Mouse (Mus musculus) gastrocnemius, postnatal 10 days (tissue): ENCODE results near the gene Katnbl1. TPM values are rescaled to one million over a fixed set of nuclear protein-coding genes. Genes with fewer than 3 reads are reported as not detected.

Source experiments
- DNase-seq: peaks from one replicate; pipeline ENCODE4 v3.0.0; 2021; ENCODE audit warnings: mixed read lengths
- long read RNA-seq, 2 experiments: library from polyadenylated mRNA; stranded (forward); transcript quantifications; one replicate each; pipeline ENCODE4 v2.0.0; 2021
- total RNA-seq, 2 experiments: library from RNA; stranded (reverse); gene quantifications; 2 replicates each; pipeline ENCODE4 v1.2.3; 2021

Gene Katnbl1
- 1 to 10 TPM; 7.1 to 9.4 TPM for total RNA-seq
- long read RNA-seq, experiment 1, transcript Katnbl1-201 (10 exons, 2,886 nt), result major isoform, 22 of 26 reads
- long read RNA-seq, experiment 1, partial matches to known transcripts, result 1 of 26 reads
- long read RNA-seq, experiment 1, other reads (novel, unspliced or antisense), result 3 of 26 reads
- long read RNA-seq, experiment 2, transcript Katnbl1-201 (10 exons, 2,886 nt), result major isoform, 11 of 13 reads
- long read RNA-seq, experiment 2, partial matches to known transcripts, result 0 of 13 reads
- long read RNA-seq, experiment 2, other reads (novel, unspliced or antisense), result 2 of 13 reads

DNA sequence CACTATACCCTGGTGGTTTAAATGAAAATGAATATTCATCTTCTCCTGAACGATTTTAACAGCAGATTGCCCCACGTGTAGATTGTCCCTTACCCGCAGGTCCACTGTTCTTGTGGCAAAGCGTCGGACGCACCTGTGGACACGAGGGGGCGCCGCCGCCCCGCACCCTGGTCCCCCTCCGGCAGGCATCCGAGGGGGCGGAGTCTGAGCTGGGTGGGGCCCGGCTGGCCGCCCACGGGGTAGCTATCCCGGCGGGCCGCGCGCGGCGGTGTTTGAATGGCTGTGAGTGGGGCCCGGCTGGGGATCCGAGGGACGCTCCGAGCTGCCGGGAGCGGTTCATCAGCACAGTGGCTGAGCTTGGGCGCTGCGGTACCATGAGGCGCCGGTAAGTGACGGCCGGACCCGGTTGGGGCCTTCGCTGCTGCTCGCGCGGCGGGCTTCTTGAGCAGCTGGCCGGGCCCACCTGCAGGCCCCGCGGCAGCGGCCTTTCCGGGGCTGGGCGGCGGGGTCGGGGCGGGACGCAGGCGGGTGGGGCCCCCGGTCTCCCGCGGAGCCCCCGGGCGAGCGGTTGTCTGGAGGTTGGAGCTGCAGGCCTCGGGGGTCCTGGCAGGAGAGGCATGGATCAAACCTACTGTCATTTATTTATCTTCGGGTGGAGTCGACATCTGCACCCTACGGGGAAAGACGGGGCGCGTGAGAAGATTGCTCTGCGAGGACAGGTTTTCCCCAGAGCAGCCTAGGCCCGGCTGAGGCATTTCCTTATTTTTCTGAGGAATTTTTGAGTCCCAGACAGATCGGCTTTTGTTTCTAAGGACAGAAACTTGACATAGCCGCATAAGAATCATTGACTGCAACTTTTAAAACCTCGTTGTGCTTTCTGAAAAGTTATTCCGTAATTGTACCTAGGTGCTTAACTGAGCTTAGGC is at the start of gene Katnbl1:
Gene Katnbl1, plus strand, starts transcription at position 239 of the 926 bp plus-strand sequence.
- DNase-seq, result peak; percentile 98

GRCm38 (mm10) chr2:112332051-112332898 is 46.7 kb upstream of the Katnbl1 start:
- no peak for DNase-seq

- DNase-seq, result no peak
These were observed 41.8 kb upstream of the Katnbl1 start for GRCm38 (mm10) chr2:112337211-112337610.

GRCm38 (mm10) chr2:112339736-112340135 is 39.3 kb upstream of the Katnbl1 start:
- DNase-seq, result no peak

DNA sequence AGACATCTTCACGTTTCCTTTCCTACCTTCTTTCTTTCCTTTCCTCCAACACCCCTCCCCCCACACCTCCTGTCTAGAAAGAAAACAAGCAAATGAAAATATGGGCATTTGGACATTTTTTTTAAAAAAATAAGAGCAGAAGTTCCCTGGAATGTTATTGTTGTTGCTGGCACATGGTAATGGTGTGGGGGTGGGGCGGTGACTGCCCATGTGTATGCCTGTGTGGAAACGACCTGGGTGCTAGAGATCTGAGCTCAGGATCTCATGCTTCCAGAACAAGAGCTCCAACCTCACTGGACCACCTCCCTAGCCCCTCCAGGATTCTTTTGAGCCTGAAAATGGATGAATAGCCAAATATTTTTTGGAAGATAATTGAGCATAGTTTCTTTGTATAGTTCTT is 37.9 kb upstream of the Katnbl1 start:
- no peak for DNase-seq

GRCm38 (mm10) chr2:112348246-112348645 is 30.8 kb upstream of the Katnbl1 start:
- no peak for DNase-seq

DNA sequence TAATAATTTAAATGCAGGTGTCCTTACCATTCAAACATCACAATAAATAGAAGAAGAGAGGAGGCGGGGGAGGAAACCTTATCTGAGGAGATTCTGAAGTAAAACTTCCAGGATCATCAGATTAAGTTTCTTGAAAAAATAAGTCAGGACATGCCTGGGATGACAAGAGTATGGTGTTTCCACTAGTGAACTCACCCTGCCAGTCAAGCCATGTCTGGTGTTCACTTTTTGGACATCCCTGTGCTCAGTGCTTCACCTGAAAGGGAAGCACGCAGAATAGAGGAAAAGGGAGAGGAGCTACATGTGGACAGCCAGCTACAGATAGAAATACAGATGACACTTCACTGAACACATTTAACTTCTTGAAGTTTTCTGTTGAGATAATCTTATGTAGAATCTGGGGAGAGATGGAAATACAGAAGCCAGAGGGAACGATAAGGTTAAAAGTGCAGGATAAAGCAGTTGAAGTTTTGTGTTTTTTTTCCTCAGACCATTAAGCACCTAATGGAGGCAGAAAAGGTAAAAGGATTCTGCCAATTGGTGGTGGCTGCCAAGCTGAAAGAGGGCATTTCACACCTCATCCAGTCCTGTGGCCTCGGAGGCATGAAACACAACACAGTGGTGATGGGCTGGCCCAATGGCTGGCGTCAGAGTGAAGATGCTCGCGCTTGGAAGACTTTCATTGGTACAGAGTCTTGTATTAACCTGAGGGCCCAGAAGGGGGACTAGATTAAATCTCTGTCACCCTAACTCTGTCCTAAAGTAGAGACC is 25.1 kb upstream of the Katnbl1 start:
- DNase-seq, result no peak

GRCm38 (mm10) chr2:112359611-112360010 is 19.4 kb upstream of the Katnbl1 start:
- DNase-seq, result no peak

- no peak for DNase-seq
These were observed 18.8 kb upstream of the Katnbl1 start for GRCm38 (mm10) chr2:112360012-112360780.

- DNase-seq, result no peak
These were observed 18.2 kb upstream of the Katnbl1 start for GRCm38 (mm10) chr2:112360781-112361169.

DNA sequence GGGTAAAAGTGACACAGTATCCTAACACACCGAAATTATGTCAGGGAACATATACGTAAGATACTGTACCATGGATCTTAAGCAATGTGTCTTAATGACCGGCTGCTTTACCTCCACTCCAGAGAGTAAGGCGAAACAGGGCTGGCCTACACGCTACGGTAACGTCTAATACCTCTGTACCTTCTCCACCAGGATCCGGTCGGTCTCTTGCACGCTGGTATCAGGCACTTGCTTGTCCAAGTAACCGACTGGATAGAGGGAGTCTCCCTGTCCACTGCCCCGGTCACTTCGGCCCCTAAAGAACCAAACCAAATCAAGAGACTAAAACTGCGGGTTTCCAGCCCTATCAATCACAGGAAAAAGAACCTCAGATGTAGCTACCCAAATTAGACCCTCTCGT is 11.8 kb upstream of the Katnbl1 start:
- DNase-seq, result no peak

DNA sequence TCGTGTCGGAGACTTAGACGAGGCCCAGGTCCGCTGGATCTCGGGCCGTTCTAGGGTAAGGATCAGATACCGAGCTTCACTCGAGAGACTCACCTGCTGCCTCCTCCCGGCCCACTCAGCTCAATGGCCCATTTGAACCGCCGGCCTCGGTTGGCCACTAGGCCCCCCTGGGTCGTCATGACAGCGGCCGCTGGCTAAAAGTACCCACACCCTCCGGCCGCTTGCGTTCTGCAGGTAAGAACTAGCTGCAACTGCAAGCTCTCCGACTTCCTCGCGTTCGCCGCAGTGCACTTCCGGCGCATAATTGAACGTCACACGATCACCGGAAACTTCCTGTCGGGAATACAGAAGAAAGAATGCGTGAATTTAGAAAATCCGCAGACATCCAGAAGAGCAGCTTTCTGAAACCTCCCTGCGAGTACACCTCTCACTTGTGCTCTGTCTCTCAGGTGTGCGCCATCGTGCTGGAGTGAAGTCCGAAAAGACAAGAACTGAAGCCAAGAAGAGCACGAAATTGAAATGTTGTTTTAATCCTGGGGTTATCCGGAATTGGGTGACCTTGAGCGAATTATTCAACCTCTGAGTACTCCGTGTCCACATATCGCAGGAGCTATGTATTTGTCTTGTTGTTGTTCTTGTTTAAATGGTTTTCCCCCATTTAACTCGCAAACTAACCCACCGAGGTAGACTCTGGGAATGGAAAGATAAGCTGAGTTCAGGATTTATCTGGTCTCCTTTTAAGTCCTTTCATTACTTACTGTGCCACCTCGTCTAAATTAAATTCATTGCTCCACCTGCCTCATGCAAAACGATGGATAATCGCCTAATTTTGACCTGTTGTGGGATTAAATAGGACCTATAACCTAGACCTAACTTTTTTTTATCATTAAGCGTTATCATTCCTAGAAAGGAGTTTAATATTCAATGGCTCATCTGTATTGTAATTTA is 11.0 kb upstream of the Katnbl1 start, which contains the start of gene Emc4:
Gene Emc4, minus strand, starts transcription at position 302 of the 948 bp plus-strand sequence.
- DNase-seq, result peak; percentile 92

DNA sequence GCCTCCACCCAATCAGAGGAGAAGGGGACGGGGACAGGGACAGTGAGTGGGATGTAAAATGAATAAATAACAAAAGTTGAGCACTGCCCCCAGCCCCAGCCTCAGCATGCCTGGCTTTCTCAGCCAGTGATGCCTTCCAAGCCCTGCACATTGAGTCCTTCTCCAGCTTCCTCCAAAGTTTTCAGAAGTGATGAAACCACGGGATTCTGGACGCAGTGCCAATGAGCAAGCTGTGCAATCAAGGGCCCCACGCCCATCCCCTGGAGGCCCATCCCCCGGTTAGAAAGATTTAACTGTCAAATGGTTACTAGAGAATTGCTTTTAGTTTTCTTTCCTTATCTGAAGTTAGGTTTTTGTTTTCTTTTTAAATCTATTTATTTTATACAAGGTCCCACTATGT is 9.1 kb upstream of the Katnbl1 start:
- DNase-seq, result peak; percentile 52

- no peak for DNase-seq
These were observed 5.9 kb upstream of the Katnbl1 start for GRCm38 (mm10) chr2:112373141-112373540.

DNA sequence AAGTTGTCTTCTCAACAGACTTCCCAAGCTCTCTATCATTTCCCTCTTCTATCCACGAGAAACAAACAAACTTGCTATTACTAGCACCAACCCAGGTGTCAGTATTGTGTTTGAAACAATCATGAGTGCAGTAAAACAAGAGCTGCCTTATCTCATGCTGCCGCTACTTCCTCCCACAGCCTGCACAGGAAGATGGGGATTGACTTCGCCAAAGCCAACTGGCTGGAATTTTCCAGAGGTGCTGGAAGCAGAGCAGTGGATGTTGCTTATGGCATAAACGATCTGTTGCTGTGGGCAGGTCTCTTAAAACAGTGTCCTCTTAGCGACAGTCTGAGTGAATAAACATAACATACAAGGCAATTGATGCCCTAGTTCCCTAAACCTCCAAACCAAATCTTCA is 4.4 kb upstream of the Katnbl1 start:
- DNase-seq, result no peak

DNA sequence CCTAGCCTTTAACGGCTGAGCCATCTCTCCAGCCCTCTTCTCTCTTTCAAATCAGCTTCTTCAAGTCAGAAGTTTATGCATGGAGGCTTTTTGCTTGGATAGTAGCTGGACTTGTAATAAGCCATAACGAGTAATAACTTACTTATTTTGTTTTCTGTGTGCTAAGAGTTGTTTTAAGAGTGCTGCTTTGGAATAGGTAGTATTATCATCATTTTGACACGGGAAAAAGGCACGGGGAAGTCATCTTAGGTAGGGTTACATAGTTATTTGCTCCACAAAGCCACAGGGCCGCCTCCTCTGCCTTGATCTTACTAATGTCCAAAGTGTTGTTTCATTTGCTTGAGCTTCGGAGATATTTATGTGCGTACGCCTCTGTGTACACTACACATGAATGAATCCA is 1.1 kb downstream of the Katnbl1 start:
- no peak for DNase-seq

DNA sequence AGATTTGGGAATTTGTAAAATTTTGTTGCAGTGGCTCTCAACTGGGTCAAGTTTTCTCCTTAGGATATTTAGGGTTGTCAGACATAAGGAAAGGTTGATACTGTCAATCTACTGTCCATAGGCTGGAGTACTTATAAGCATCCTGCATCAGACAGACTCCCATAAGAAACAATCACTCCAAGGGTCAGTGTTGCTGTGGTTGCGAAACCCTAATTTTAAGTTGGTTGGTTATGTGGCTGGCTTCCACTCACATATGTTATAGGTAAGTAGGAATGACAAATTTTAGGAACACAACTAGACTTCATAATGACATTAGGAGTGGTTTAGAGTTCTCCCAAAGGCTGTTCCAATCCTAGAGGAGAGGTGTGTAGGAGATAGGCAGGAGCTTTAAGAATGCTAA is 2.2 kb downstream of the Katnbl1 start:
- DNase-seq, result no peak

- no peak for DNase-seq
These were observed 11.8 kb downstream of the Katnbl1 start for GRCm38 (mm10) chr2:112390843-112391242.

DNA sequence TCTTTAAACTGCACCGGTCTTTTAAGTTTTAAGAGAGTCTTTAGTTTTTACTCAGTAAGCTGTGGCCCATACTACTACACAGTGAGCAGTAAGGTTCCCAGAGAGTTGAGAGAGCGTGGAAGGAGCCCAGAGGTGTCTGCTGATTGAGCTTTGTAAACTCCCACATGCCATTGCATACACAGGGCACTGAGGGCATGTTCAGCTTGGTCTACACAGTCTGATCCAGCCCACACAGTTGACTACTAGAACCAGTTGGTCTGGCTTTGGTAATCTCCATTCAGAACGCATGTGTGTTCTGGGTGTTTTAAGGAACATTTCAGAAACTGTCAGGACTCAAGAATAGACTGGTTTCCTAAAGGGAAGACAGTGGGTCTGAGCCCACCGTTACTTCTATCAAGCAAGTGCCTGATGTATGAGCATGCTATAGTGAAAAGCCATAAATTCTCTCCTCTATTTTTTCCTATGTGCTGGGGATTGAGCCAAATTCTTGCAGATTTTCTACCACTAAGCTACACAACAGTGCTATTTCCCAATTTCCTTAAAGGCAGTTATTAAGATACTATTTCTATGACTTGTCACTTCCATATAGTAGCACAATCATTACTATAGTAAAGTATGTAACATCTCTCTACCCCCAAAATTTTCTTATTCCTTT is 12.5 kb downstream of the Katnbl1 start:
- no peak for DNase-seq
